Mouse (Mus musculus): Measurements from ENCODE around the gene Rac3.

Gene Rac3

GRCm38 (mm10) chr11:120768206-120768605 is 46.9 kb downstream of the Rac3 start:
- DNase-seq (ENCODE audit: extremely low spot score, low read depth, low spot score) = no peak

- DNase-seq (ENCODE audit: extremely low spot score, low read depth, low spot score) = no peak
Measured at GRCm38 (mm10) chr11:120772749-120773148, 51.5 kb downstream of the Rac3 start.
